Mouse (Mus musculus): ENCODE measurements around the gene Cish. TPM values are rescaled to one million over a fixed set of nuclear protein-coding genes. Genes with fewer than 3 reads are reported as not detected.

Cish gene
- total and polyA plus RNA-seq, 3 experiments, result 10.0 to 24.5 TPM; not detected in 1

DNA sequence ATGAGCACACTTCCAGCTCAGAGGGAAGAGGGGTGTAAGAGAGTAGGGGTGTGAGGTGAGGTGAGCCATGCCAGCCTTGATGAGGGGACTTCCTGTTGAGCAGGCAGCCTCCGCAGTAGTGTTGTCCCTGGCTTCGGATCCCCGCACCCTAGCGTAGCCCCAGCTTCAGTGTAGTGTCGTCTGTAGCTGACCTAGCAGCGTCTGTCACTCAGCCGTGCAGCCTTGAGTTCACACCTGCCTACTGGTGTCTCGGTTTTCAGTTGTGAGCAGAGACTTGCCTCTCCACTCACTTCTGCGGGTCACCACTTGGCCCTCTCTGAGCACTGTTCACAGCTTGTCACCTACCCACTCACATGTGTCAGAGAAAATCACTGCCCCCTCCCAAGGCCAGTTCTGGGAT is 13.3 kb downstream of the Cish start:
- DNase-seq (ENCODE audit: low read depth, low spot score), result no peak
- Histone ChIP-seq H3K9me3 (replicated peaks; ENCODE audit: insufficient read depth, low read length) (no peaks in the 10 kb centered on the region), H3K27me3 (ENCODE audit: control insufficient read depth in 1 of 2, insufficient read depth in 2 of 2, low read length in 2 of 2) (no peaks in the 10 kb centered on the region), H3K27ac (ENCODE audit: control insufficient read depth, low read depth, low read length) (no peak overlapping the region), H3K9ac (ENCODE audit: control insufficient read depth, low read depth, low read length, poor library complexity, severe bottlenecking) (no peak overlapping the region), H3K79me2 (ENCODE audit: control insufficient read depth, insufficient read depth, low read length, poor library complexity) (no peaks in the 10 kb centered on the region), H3K36me3 (ENCODE audit: control insufficient read depth in 1 of 2, insufficient read depth in 2 of 2, low read length in 2 of 2) (peaks cover 0 to 35% of the 10 kb centered on the region in 2 experiments; a peak in 2 of 4 replicates), H3K4me3 (ENCODE audit: control insufficient read depth in 1 of 2, insufficient read depth in 1 of 2, low read depth in 2 of 2, low read length in 2 of 2) (no peak overlapping the region), H3K4me1 (ENCODE audit: control insufficient read depth in 1 of 2, insufficient read depth in 2 of 2, low read length in 2 of 2) (peaks cover 19 to 52% of the 10 kb centered on the region in 2 experiments)
- TF ChIP-seq CHD2 (IDR thresholded peaks at IDR 0.05; ENCODE audit: low read length), result no peak

DNA sequence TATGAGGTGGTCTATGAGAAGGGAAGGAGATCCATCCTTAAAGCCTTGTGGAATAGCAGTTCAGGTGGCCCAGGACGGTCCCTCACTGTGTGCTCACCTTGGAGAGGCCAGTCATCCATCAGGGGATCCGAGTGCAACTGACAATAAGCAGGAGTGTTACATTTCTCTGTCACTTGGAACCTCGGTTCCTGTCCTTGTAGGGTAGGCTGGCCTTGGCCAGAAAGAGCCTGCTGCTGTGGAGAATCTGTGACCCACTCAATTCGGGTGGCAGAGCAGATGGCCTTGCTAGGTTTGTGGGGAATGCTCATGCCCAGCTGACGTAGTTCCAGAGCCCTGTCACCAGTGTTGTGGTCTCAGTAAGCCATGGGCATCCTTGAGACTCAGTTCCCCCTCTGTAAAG is 13.8 kb downstream of the Cish start:
- H3K27me3 ChIP-seq (ENCODE audit: control insufficient read depth in 1 of 2, insufficient read depth in 2 of 2, low read length in 2 of 2), result no peaks in the 10 kb centered on the region
- DNase-seq (ENCODE audit: low read depth, low spot score), result no peak
- no peak overlapping the region for H3K4me3 ChIP-seq (ENCODE audit: control insufficient read depth in 1 of 2, insufficient read depth in 1 of 2, low read depth in 2 of 2, low read length in 2 of 2)
- H3K9me3 ChIP-seq (replicated peaks; ENCODE audit: insufficient read depth, low read length), result no peaks in the 10 kb centered on the region
- H3K9ac ChIP-seq (ENCODE audit: control insufficient read depth, low read depth, low read length, poor library complexity, severe bottlenecking), result no peak overlapping the region
- H3K27ac ChIP-seq (ENCODE audit: control insufficient read depth, low read depth, low read length), result no peak overlapping the region
- TF ChIP-seq GABPA (IDR thresholded peaks at IDR 0.05; ENCODE audit: low read depth, low read length) (no peak), ZC3H11A (IDR thresholded peaks at IDR 0.05; ENCODE audit: low read depth, low read length) (no peak), MAFK (IDR thresholded peaks at IDR 0.05; ENCODE audit: borderline replicate concordance, low read depth, low read length) (no peak), E2F4 (IDR thresholded peaks at IDR 0.05; ENCODE audit: borderline replicate concordance, low read depth, low read length) (no peak), BHLHE40 (IDR thresholded peaks at IDR 0.05; ENCODE audit: borderline replicate concordance, low read depth, low read length) (no peak), USF2 (IDR thresholded peaks at IDR 0.05; ENCODE audit: borderline replicate concordance in 1 of 2, insufficient read depth in 1 of 2, low read depth in 1 of 2, low read length in 2 of 2) (no peak), JUND (IDR thresholded peaks at IDR 0.05; ENCODE audit: low read depth, low read length) (no peak), RAD21 (IDR thresholded peaks at IDR 0.05; ENCODE audit: low read depth, low read length) (no peak), TCF12 (IDR thresholded peaks at IDR 0.05; ENCODE audit: low read depth, low read length) (no peak)
- H3K79me2 ChIP-seq (ENCODE audit: control insufficient read depth, insufficient read depth, low read length, poor library complexity), result no peaks in the 10 kb centered on the region
- peaks cover 19 to 51% of the 10 kb centered on the region in 2 experiments for H3K4me1 ChIP-seq (ENCODE audit: control insufficient read depth in 1 of 2, insufficient read depth in 2 of 2, low read length in 2 of 2)
- H3K36me3 ChIP-seq (ENCODE audit: control insufficient read depth in 1 of 2, insufficient read depth in 2 of 2, low read length in 2 of 2), result peaks cover 0 to 33% of the 10 kb centered on the region in 2 experiments; a peak in 2 of 4 replicates

DNA sequence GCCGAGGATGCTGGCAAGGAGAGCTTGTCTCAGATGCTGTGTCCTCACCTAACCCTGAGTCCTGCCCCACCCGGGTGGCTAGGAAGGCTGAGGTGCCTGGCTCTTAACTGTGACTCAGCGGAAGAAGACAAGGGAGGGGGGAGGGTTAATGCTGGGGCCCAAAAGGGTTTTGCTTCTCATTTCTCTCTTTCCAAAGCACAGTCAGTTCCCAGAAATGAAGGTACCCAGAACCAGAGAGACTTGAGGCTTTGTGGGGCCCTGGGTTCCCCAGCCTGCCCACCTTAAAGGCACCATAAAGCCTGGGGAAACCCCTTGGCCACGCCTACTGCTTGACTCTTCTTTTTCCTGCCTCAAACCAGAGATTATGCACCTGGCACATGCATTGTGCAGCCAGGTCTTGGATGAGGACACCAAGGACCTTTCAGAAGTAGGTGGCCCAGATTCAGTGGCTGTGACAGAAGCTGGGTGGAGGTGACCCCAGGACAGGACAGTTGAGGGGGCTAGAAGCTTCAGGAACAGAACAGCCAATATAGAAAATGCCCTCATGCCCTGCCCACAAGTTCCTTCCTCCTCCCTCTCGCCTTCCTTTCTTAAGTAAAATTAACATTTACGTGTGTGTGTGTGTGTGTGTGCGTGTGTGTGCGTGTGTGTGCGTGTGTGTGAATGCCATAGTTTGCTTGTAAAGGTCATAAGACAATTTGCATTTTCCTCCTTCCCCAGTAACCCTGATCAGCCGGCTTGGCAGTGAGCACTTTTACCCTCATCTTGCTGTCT is 17.2 kb downstream of the Cish start:
- peak overlapping the region; percentile 85 for H3K27ac ChIP-seq (ENCODE audit: control insufficient read depth, low read depth, low read length)
- peaks cover 15 to 31% of the 10 kb centered on the region in 2 experiments for H3K4me1 ChIP-seq (ENCODE audit: control insufficient read depth in 1 of 2, insufficient read depth in 2 of 2, low read length in 2 of 2)
- H3K79me2 ChIP-seq (ENCODE audit: control insufficient read depth, insufficient read depth, low read length, poor library complexity), result no peaks in the 10 kb centered on the region
- H3K36me3 ChIP-seq (ENCODE audit: control insufficient read depth in 1 of 2, insufficient read depth in 2 of 2, low read length in 2 of 2), result peaks cover 0 to 26% of the 10 kb centered on the region in 2 experiments; a peak in 2 of 4 replicates
- H3K4me3 ChIP-seq (ENCODE audit: control insufficient read depth in 1 of 2, insufficient read depth in 1 of 2, low read depth in 2 of 2, low read length in 2 of 2), result peak overlapping the region; percentile 35 to 46
- peak; percentile 92 for DNase-seq (ENCODE audit: low read depth, low spot score)
- H3K9me3 ChIP-seq (replicated peaks; ENCODE audit: insufficient read depth, low read length), result no peaks in the 10 kb centered on the region
- no peaks in the 10 kb centered on the region for H3K27me3 ChIP-seq (ENCODE audit: control insufficient read depth in 1 of 2, insufficient read depth in 2 of 2, low read length in 2 of 2)
- H3K9ac ChIP-seq (ENCODE audit: control insufficient read depth, low read depth, low read length, poor library complexity, severe bottlenecking), result peak overlapping the region; percentile 47
- TF ChIP-seq CTCF (IDR thresholded peaks at IDR 0.05 in 2 of 3, conservative IDR thresholded peaks at IDR 0.05 in 1 of 3; ENCODE audit: control insufficient read depth in 1 of 3, insufficient read depth in 1 of 3, low read depth in 2 of 3, low read length in 3 of 3, poor library complexity in 1 of 3, severe bottlenecking in 1 of 3) (no peak), TCF12 (IDR thresholded peaks at IDR 0.05; ENCODE audit: low read depth, low read length) (peak; percentile 76), EP300 (IDR thresholded peaks at IDR 0.05; ENCODE audit: low read depth in 1 of 2, low read length in 2 of 2) (peak; percentile 83 to 91), NRF1 (IDR thresholded peaks at IDR 0.05; ENCODE audit: insufficient read depth, low read depth, low read length, poor library complexity, severe bottlenecking) (no peak), CHD2 (IDR thresholded peaks at IDR 0.05; ENCODE audit: low read length) (peak; percentile 49; the same call in 1 of the 2 replicates), JUND (IDR thresholded peaks at IDR 0.05; ENCODE audit: low read depth, low read length) (peak; percentile 65; the same call in 1 of the 2 replicates), MAFK (IDR thresholded peaks at IDR 0.05; ENCODE audit: borderline replicate concordance, low read depth, low read length) (no peak; the same call in 1 of the 2 replicates), GABPA (IDR thresholded peaks at IDR 0.05; ENCODE audit: low read depth, low read length) (peak; percentile 79), MAZ (IDR thresholded peaks at IDR 0.05; ENCODE audit: low read depth, low read length) (peak; percentile 90), ZKSCAN1 (IDR thresholded peaks at IDR 0.05; ENCODE audit: low read depth, low read length) (no peak), RAD21 (IDR thresholded peaks at IDR 0.05; ENCODE audit: low read depth, low read length) (no peak), POLR2A (IDR thresholded peaks at IDR 0.05; ENCODE audit: control insufficient read depth in 1 of 2, insufficient read depth in 1 of 2, low read depth in 1 of 2, low read length in 2 of 2, poor library complexity in 1 of 2) (peak; percentile 31 to 79; a peak in 2 of 4 replicates), BHLHE40 (IDR thresholded peaks at IDR 0.05; ENCODE audit: borderline replicate concordance, low read depth, low read length) (0 out of 2 replicates have a peak, but pooled peaks have one; percentile 32), MAX (IDR thresholded peaks at IDR 0.05; ENCODE audit: low read length) (no peak), CHD1 (IDR thresholded peaks at IDR 0.05; ENCODE audit: low read depth, low read length) (no peak), POLR2AphosphoS5 (IDR thresholded peaks at IDR 0.05; ENCODE audit: borderline replicate concordance, low read depth, low read length) (no peak), MYC (IDR thresholded peaks at IDR 0.05; ENCODE audit: low read depth, low read length) (peak; percentile 70; the same call in 1 of the 2 replicates), E2F4 (IDR thresholded peaks at IDR 0.05; ENCODE audit: borderline replicate concordance, low read depth, low read length) (no peak), GATA1 (IDR thresholded peaks at IDR 0.05; ENCODE audit: low read depth, low read length) (0 out of 2 replicates have a peak, but pooled peaks have one; percentile 19)
